Mouse (Mus musculus): Measurements from ENCODE around the gene Cdh13. TPM values are rescaled to one million over a fixed set of nuclear protein-coding genes. Genes with fewer than 3 reads are reported as not detected.

The Cdh13 gene
- polyA plus RNA-seq, 1 experiment from 2014 or later: 50.0 TPM

DNA sequence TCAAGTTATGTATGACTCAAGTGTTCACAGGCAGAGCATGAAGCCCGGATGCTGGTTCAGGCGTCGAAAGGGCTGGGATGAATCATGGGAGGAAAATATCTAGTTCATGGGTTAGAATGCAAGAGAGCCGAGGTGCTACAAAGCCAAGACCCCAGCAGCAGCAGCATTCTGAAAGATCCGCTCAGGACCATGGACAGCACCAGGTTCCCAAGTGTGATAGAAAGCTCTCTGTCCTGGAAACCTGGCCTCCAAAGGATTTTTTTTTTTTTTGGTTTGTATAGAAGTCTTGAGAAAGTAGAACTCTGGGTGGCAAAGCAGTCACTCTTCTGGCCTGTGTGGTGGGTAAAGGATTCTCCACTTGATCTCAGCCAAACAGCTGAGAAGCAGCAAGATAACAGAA lies 880.5 kb downstream of the Cdh13 start:
- no peaks in the 10 kb centered on the region for H3K9me3 ChIP-seq
- no peaks in the 10 kb centered on the region for H3K36me3 ChIP-seq
- no peak overlapping the region for H3K4me2 ChIP-seq
- ATAC-seq (ENCODE audit: extremely low read depth, insufficient number of reproducible peaks, low FRiP score, low TSS enrichment): no peak
- H3K4me3 ChIP-seq: no peak overlapping the region
- H3K9ac ChIP-seq: no peak overlapping the region
- 51% methylated on average over 5 of the region's 5 CpGs for WGBS
- no peaks in the 10 kb centered on the region for H3K4me1 ChIP-seq
- H3K27ac ChIP-seq (replicated peaks): no peak overlapping the region
- no peaks in the 10 kb centered on the region for H3K27me3 ChIP-seq (replicated peaks)

DNA sequence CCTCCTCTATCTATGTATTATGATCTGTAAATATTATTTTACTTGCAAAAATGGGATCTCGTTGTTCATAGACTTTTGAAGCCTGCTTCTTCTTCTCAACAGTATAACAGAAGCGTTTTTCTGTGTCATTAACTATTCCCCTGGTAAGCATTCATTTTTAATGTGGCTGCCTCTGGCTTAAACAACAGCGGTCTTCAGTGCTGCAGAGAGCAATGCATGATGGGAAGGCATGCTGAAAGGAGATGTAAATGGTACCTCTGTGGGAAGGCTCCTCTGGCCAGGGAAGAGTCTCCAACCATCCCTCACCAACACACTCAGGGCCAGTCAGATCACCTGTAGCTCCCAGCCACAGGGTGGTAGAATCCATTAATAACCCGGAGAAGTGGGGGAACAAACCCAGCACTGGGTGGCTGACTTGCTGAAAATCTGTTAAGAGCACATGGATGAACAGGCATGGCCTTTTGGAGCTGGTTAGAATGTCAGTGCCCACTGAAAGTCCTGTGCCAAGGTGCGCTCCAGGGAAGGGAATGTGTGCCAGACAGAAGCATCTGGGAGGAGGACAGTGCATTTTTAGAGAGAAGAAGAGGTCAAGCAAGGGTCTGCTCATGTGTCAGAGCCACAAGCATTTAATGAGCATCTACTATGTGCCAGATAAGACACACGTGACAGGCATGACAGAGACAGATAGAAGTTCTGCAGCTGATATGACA lies 893.8 kb downstream of the Cdh13 start:
- WGBS: 63% methylated on average over 6 of the region's 6 CpGs
- H3K4me1 ChIP-seq: no peaks in the 10 kb centered on the region
- no peaks in the 10 kb centered on the region for H3K9me3 ChIP-seq
- ATAC-seq (ENCODE audit: extremely low read depth, insufficient number of reproducible peaks, low FRiP score, low TSS enrichment): no peak
- H3K27me3 ChIP-seq (replicated peaks): no peaks in the 10 kb centered on the region
- H3K9ac ChIP-seq: no peak overlapping the region
- no peaks in the 10 kb centered on the region for H3K36me3 ChIP-seq
- no peak overlapping the region for H3K4me3 ChIP-seq
- H3K27ac ChIP-seq (replicated peaks): no peak overlapping the region
- H3K4me2 ChIP-seq: no peak overlapping the region

DNA sequence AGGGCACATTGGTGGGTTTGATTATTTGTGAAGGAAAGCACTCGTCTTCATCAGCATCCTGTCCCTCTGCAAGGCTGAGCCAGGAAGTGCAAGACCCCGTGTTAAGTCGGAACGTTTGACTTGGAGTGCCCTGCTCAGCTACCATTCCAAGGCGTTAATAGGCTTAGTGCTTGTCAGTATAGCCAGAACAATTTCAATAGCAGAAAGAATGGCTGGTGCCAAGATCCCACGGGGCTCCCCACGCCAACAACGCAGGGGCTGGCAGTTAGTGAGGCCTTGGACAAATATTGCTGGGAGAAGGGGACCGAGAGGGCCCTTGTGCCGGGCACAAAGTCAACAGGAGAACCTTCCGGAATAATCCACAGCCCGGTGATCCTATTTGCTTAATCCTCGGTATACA lies 897.1 kb downstream of the Cdh13 start:
- WGBS: 64% methylated on average over 13 of the region's 13 CpGs
- H3K4me2 ChIP-seq: no peak overlapping the region
- H3K9me3 ChIP-seq: no peaks in the 10 kb centered on the region
- H3K4me1 ChIP-seq: no peaks in the 10 kb centered on the region
- no peak overlapping the region for H3K27ac ChIP-seq (replicated peaks)
- H3K36me3 ChIP-seq: no peaks in the 10 kb centered on the region
- no peak for ATAC-seq (ENCODE audit: extremely low read depth, insufficient number of reproducible peaks, low FRiP score, low TSS enrichment)
- H3K4me3 ChIP-seq: no peak overlapping the region
- no peak overlapping the region for H3K9ac ChIP-seq
- no peaks in the 10 kb centered on the region for H3K27me3 ChIP-seq (replicated peaks)

DNA sequence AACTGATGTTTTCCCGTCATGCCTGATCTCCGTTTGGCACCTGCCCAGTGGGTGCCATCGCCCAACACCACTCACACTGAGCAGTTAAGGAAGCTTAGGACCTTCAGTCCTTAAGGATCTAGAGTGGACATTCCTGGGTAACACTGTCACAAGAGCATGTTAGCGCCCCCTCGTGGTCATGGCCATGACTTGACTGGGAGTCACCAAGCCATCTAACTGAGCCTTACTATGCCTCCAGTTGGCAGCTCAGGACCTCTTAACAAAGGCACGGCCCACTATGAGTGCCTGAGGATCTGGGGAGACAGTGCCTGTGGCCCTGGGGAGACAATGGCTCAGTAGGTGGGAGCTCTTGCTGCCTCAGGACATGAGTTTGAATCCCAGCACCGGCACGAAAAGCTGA lies 912.2 kb downstream of the Cdh13 start:
- no peak overlapping the region for H3K9ac ChIP-seq
- ATAC-seq (ENCODE audit: extremely low read depth, insufficient number of reproducible peaks, low FRiP score, low TSS enrichment): no peak
- H3K4me3 ChIP-seq: no peak overlapping the region
- no peaks in the 10 kb centered on the region for H3K27me3 ChIP-seq (replicated peaks)
- WGBS: 61% methylated on average over 8 of the region's 8 CpGs
- no peak overlapping the region for H3K4me2 ChIP-seq
- H3K27ac ChIP-seq (replicated peaks): no peak overlapping the region
- peaks cover 14% of the 10 kb centered on the region for H3K4me1 ChIP-seq
- H3K9me3 ChIP-seq: 0 out of 2 replicates have a peak, but pooled peaks cover 2% of the 10 kb centered on the region
- H3K36me3 ChIP-seq: no peaks in the 10 kb centered on the region

DNA sequence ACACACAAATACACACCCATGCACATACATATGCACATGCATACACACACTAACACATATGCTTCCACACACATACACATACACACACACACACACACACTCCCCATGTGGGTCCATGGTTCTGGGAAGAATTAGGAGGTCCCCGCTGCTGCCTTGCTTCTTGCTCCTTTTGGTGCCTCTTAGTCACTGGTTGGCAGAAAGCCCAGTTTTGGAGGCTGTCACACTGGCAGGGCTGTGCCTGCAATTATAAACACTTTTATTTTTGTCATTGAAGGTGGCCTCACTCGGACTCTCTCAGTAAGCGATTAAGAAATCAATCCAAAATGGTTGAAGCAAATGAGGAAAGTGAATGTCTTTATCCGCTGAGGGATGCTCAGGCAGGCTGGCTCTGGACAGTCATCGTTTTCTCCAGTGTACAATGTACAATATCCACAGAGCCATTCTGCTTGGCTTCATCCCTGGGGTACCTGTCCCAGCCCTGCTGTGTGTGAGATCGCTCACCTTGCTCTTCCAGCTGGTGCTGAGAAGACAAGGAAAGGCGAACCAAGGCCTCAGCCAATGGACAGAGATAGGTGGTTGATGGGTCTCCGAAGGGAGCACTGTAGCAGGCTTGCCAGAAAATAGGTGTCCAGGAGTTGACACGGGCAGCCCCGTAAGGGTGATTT lies 913.1 kb downstream of the Cdh13 start:
- H3K9ac ChIP-seq: no peak overlapping the region
- H3K4me3 ChIP-seq: no peak overlapping the region
- peak overlapping the region; percentile 34; the same call in 1 of the 2 replicates for H3K4me2 ChIP-seq
- H3K36me3 ChIP-seq: no peaks in the 10 kb centered on the region
- 0 out of 2 replicates have a peak, but pooled peaks cover 2% of the 10 kb centered on the region for H3K9me3 ChIP-seq
- H3K27ac ChIP-seq (replicated peaks): peak overlapping the region; percentile 58; the same call in 1 of the 2 replicates
- H3K4me1 ChIP-seq: peaks cover 14% of the 10 kb centered on the region
- no peaks in the 10 kb centered on the region for H3K27me3 ChIP-seq (replicated peaks)
- 61% methylated on average over 10 of the region's 10 CpGs for WGBS
- ATAC-seq (ENCODE audit: extremely low read depth, insufficient number of reproducible peaks, low FRiP score, low TSS enrichment): 0 out of 2 replicates have a peak, but pooled peaks have one; percentile 42

DNA sequence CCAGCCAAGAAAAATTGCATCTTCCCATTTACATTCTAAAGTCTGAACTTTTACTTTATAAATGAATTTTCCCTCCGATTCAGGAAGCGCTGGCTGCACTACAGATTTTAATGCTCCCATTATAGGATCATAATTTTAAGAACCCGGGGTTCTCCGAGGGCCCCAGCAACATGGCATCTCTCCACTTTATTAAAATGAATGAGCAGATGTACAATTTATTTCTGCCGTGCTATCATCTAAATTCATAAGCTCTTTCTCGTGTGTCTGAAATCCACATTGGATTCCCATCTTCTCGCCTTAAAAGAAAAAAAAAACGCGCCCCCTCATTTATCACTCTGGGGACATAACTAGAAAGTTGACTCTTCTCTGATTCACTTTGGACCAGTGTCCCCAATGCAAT lies 925.0 kb downstream of the Cdh13 start:
- no peak for ATAC-seq (ENCODE audit: extremely low read depth, insufficient number of reproducible peaks, low FRiP score, low TSS enrichment)
- Histone ChIP-seq H3K9ac (no peak overlapping the region), H3K36me3 (no peaks in the 10 kb centered on the region), H3K9me3 (0 out of 2 replicates have a peak, but pooled peaks cover 5% of the 10 kb centered on the region), H3K27me3 (replicated peaks) (no peaks in the 10 kb centered on the region), H3K4me1 (no peaks in the 10 kb centered on the region), H3K4me2 (no peak overlapping the region), H3K4me3 (no peak overlapping the region), H3K27ac (replicated peaks) (no peak overlapping the region)
- WGBS: 80% methylated on average over 9 of the region's 9 CpGs

DNA sequence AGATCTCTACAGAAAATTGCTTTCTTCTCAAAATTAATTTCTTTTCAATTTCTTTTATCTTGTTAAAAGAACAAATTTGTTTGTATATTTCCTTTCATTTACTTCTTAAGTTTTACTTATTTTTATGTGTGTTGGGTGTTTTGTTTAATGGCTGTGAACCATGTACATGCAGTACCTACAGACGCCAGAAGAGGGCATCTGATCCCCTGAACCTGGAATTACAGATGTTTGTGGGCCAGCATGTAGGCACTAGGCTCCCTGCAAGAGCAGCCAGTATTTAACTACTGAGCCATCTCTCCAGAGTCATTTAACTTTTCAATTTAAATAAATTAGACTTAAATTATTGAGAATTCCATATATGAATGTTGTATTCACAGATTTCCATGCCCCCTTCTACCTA lies 941.0 kb downstream of the Cdh13 start:
- no peaks in the 10 kb centered on the region for H3K27me3 ChIP-seq (replicated peaks)
- no peak for ATAC-seq (ENCODE audit: extremely low read depth, insufficient number of reproducible peaks, low FRiP score, low TSS enrichment)
- H3K4me2 ChIP-seq: no peak overlapping the region
- H3K27ac ChIP-seq (replicated peaks): no peak overlapping the region
- 3% methylated on average over 1 of the region's 1 CpGs for WGBS
- no peaks in the 10 kb centered on the region for H3K36me3 ChIP-seq
- H3K4me1 ChIP-seq: no peaks in the 10 kb centered on the region
- H3K4me3 ChIP-seq: no peak overlapping the region
- H3K9ac ChIP-seq: no peak overlapping the region
- H3K9me3 ChIP-seq: no peaks in the 10 kb centered on the region

DNA sequence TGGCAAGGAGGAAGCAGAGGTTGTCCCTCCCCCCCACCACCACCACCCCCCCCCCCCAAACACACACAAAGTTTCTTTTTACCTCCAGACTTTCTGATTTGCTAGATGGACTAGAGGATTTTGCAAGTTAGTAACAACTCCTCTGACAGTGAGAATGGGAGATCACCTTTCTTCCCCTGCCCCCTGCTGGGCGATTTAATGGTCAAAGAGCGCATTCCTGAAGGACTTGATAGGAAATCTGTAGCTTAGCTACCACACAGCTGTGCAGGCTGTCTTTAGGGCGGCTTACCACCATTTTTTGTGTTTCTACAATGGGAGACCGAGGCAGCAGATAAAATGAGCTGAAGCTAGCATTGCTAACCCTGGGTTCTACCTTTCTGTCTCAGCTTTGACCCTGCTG lies 961.6 kb downstream of the Cdh13 start:
- no peak for ATAC-seq (ENCODE audit: extremely low read depth, insufficient number of reproducible peaks, low FRiP score, low TSS enrichment)
- no peak overlapping the region for H3K27ac ChIP-seq (replicated peaks)
- 45% methylated on average over 4 of the region's 4 CpGs for WGBS

DNA sequence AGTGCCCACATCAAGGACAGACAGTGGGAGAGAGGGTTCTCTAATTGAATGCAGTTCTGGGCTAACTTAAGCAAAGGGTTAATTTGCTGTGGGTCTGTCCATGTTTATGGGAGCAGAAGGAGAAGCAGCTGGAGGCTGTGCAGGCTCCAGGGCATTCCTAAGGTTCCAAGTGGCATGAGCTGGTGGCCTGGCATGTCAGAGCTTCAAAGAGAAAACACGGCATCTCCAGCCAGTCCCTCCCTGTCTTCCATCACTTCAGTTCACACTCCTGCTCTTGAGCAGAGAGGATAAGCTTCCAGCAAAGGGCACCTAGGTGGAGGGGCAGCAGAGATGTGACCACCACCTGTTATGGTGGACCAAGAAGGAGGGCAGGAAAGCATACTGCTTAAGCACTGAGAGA lies 962.1 kb downstream of the Cdh13 start:
- Histone ChIP-seq H3K27me3 (replicated peaks) (no peaks in the 10 kb centered on the region), H3K36me3 (no peaks in the 10 kb centered on the region), H3K9ac (no peak overlapping the region), H3K4me1 (0 out of 2 replicates have a peak, but pooled peaks cover 3% of the 10 kb centered on the region), H3K27ac (replicated peaks) (no peak overlapping the region), H3K4me3 (no peak overlapping the region), H3K9me3 (peaks cover 4% of the 10 kb centered on the region; the same call in 1 of the 2 replicates), H3K4me2 (no peak overlapping the region)
- ATAC-seq (ENCODE audit: extremely low read depth, insufficient number of reproducible peaks, low FRiP score, low TSS enrichment): no peak
- 56% methylated on average over 1 of the region's 1 CpGs for WGBS

More for the DNA sequence above, 961.6 kb downstream of the Cdh13 start:
- H3K4me1 ChIP-seq: 0 out of 2 replicates have a peak, but pooled peaks cover 3% of the 10 kb centered on the region
- H3K4me2 ChIP-seq: no peak overlapping the region
- H3K9ac ChIP-seq: no peak overlapping the region
- no peak overlapping the region for H3K4me3 ChIP-seq
- no peaks in the 10 kb centered on the region for H3K36me3 ChIP-seq
- peaks cover 4% of the 10 kb centered on the region; the same call in 1 of the 2 replicates for H3K9me3 ChIP-seq
- no peaks in the 10 kb centered on the region for H3K27me3 ChIP-seq (replicated peaks)

DNA sequence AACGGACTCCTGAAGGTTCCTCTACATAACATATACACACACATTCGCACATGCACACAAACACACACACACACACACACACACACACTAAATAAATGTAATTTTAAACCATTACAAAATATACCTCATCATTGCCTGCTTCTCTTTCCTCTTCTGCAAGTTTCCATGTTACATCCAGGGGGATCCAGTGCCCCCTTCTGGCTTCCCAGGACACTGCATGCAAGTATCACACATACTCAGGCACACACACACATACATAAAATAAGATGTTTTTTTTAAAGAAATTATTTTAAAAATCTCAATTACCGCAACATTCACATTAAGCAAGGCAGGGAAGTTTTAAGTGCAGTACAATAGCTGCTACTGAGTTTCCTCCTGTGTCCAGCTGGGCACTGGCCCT lies 970.8 kb downstream of the Cdh13 start:
- Histone ChIP-seq H3K27me3 (replicated peaks) (no peaks in the 10 kb centered on the region), H3K4me1 (no peaks in the 10 kb centered on the region), H3K4me2 (no peak overlapping the region), H3K27ac (replicated peaks) (no peak overlapping the region), H3K9ac (no peak overlapping the region), H3K9me3 (peaks cover 7% of the 10 kb centered on the region; the same call in 1 of the 2 replicates), H3K4me3 (no peak overlapping the region), H3K36me3 (no peaks in the 10 kb centered on the region)
- WGBS: 83% methylated on average over 3 of the region's 3 CpGs
- no peak for ATAC-seq (ENCODE audit: extremely low read depth, insufficient number of reproducible peaks, low FRiP score, low TSS enrichment)

DNA sequence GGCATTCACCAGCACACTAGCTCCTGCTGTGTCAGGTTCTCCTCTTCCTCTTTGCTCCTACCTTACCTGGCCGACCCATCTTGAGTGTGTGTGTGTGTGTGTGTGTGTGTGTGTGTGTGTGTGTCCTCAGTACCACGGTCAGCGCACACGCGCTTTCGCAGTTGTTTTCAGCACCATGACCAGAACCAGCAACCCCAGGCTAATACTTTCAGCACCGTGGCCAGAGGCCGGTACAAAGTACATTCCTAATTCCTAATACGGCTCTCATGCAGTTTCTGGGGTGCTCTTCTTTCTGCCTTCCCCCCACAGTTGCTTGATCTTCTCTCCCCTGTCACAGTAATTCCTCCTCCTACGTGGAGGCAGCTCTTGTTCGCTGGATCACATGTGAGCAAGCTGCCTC lies 975.1 kb downstream of the Cdh13 start:
- no peak overlapping the region for H3K27ac ChIP-seq (replicated peaks)
- no peaks in the 10 kb centered on the region for H3K4me1 ChIP-seq
- 34% methylated on average over 11 of the region's 11 CpGs for WGBS
- peaks cover 7% of the 10 kb centered on the region; the same call in 1 of the 2 replicates for H3K9me3 ChIP-seq
- no peaks in the 10 kb centered on the region for H3K27me3 ChIP-seq (replicated peaks)
- H3K4me3 ChIP-seq: no peak overlapping the region
- no peak for ATAC-seq (ENCODE audit: extremely low read depth, insufficient number of reproducible peaks, low FRiP score, low TSS enrichment)
- H3K9ac ChIP-seq: no peak overlapping the region
- H3K36me3 ChIP-seq: no peaks in the 10 kb centered on the region
- H3K4me2 ChIP-seq: no peak overlapping the region
